Mouse (Mus musculus) left cerebral cortex, adult 18-20 months (tissue): ENCODE data around the gene Il6. TPM values are rescaled to one million over a fixed set of nuclear protein-coding genes. Genes with fewer than 3 reads are reported as not detected.
"Not testable (repeated sequence)": the region's sequence is repeated elsewhere in the genome, so short reads cannot be mapped to it uniquely, and the experiment has no call there.

ENCODE experiments used
- DNase-seq, 2 experiments: peaks; one replicate each; pipeline ENCODE4 v3.0.0; 2021 to 2022; ENCODE audit warnings: low spot score in 2 of 2, mixed read lengths in 1 of 2
- long read RNA-seq, 2 experiments: library from polyadenylated mRNA; stranded (forward); transcript quantifications; one replicate each; pipeline ENCODE4 v2.0.0; 2021
- total RNA-seq, 2 experiments: library from RNA; stranded (reverse); gene quantifications; 2 replicates each; pipeline ENCODE4 v1.2.3; 2021

The Il6 gene
- total RNA-seq: not detected
- long read RNA-seq, experiment 1: 0 reads
- long read RNA-seq, experiment 2: 0 reads

DNA sequence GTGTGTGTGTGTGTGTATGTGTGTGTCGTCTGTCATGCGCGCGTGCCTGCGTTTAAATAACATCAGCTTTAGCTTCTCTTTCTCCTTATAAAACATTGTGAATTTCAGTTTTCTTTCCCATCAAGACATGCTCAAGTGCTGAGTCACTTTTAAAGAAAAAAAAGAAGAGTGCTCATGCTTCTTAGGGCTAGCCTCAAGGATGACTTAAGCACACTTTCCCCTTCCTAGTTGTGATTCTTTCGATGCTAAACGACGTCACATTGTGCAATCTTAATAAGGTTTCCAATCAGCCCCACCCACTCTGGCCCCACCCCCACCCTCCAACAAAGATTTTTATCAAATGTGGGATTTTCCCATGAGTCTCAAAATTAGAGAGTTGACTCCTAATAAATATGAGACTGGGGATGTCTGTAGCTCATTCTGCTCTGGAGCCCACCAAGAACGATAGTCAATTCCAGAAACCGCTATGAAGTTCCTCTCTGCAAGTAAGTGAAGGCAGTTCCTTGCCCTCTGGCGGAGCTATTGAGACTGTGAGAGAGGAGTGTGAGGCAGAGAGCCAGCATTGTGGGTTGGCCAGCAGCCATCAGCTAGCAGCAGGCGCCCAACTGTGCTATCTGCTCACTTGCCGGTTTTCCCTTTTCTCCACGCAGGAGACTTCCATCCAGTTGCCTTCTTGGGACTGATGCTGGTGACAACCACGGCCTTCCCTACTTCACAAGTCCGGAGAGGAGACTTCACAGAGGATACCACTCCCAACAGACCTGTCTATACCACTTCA, at the start of gene Il6:
Il6 (plus strand) TSS at position 389 of the 778 bp plus-strand sequence.
- peak; percentile 85 to 90 for DNase-seq

DNA sequence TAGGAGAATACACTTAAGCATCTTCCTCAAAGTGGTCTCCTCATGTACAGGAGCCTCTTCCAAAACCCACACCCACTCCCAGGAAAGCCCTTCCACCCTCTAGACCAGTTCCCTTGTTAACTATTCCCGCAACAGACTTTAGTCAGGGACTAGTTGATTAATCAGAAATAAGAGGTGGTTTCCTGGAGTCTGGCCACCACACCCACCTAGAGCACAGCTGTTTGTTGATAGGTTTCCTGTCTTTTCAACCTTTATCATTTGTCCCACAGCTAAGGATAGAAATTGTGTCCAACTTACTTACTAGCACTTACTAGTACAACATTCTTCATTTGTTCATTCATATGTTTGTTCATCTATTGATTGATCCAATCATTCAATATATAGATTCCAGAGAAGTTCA, 49.4 kb upstream of the Il6 start:
- DNase-seq: no peak

- no peak for DNase-seq
Measured at GRCm38 (mm10) chr5:29970212-29970611, 42.7 kb upstream of the Il6 start.

GRCm38 (mm10) chr5:29972796-29973195, 40.1 kb upstream of the Il6 start:
- DNase-seq: no peak

DNA sequence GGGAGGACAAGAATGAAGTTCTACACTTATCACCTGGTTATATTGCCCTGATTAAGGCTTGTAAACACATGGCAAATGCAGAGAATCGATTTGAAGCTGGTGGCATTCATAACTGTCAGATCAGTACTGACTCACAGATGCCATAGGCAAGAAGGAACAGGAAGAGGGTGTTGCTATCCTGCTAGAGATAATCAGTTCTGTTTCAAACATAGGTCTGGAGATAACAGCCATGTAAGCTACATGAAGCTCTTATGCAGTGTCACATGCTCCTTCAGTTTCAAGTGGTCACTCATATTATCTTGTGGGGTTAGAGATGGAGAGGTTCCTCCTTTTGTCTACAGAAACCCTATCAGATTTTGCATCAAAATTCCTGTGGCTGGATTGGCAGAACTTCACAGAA, 39.4 kb upstream of the Il6 start:
- no peak for DNase-seq

DNA sequence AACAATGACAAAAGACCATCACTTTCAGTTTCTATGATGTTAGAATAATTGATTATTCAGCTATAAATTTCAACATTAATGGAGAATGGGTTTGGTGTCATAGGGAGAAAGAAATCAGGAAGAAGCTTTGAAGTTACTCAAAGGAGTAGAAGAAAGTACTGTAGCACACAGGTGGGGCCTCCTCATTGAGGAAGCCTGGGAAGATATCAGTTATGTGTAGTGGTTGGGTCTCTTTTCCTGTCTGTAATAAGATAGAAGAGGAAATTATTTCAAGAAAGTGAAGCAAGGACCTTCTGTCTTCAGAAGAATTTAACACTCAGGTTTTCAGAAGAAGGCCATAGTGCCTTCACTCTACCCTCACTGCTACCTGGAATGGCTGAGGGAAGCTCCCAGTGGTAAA, 38.8 kb upstream of the Il6 start:
- no peak for DNase-seq

DNA sequence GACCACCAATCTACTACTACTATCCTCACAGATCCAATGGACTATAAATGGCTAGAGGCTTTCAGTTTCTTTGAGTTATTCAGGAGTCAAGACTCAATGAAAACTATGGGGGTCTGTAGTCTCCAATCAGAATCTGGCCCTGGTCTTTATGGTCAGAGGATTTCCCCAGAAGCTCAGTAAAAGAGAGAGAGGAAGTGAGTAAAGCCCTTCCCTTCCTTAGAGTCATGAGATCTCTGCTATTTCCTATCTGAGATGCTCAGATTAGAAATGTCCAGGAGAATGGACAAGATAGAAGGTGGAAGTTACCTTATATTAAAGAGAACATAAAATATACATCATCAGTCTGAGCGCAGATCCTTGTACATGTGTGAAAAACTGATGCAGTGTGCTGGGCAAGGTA, 19.3 kb upstream of the Il6 start:
- DNase-seq: no peak

- DNase-seq: no peak
Measured at GRCm38 (mm10) chr5:29994344-29994743, 18.6 kb upstream of the Il6 start.

- DNase-seq: no peak
Measured at GRCm38 (mm10) chr5:29997351-29997750, 15.6 kb upstream of the Il6 start.

DNA sequence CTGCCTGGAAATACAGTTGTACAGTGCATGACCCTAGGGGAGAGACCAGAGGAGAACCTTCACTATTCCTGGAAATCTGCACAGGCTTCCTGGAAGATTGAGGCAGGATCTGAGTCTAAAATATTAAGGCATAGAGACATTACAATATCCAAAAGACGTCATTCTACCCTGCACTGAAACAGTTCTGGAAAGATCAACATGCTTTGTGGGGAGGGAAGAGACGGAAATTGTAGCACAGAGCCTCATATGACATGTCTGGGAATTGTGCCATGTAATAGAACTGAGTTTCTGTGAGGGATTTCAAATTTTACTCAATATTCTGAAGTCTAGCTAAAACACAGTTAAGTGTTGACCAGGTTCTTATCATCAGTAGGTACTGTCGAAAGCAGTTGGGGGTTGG, 12.0 kb upstream of the Il6 start:
- DNase-seq: no peak

- no peak for DNase-seq
Measured at GRCm38 (mm10) chr5:30014580-30014979, 1.7 kb downstream of the Il6 start.

- DNase-seq: not testable (repeated sequence)
Measured at GRCm38 (mm10) chr5:30035862-30036261, 22.9 kb downstream of the Il6 start.

- not testable (repeated sequence) for DNase-seq
Measured at GRCm38 (mm10) chr5:30037111-30037510, 24.2 kb downstream of the Il6 start.

- DNase-seq: not testable (repeated sequence)
Measured at GRCm38 (mm10) chr5:30039324-30039723, 26.4 kb downstream of the Il6 start.

DNA sequence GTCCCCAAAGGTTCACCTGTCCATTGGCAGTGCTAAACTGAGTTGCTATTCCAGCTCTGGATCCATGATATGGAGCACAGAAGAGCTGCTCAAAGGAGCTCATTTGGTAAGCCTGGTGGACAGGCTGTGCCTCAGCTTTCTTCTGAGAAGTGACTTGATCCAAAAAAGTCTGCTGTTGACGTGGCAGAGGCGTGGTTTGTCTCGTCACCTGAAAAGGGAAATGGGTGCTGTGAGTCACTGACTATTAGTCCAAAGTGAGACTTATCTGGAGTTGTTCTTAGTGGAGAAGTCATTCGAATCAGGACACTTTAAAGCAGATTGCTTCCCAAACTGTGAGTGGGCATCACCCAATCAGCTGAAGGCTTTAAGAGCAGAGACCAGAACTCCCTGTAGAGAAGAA, 26.9 kb downstream of the Il6 start:
- DNase-seq: not testable (repeated sequence)

GRCm38 (mm10) chr5:30058216-30058731, 45.4 kb downstream of the Il6 start:
- no peak for DNase-seq

GRCm38 (mm10) chr5:30059607-30060006, 46.7 kb downstream of the Il6 start:
- not testable (repeated sequence) for DNase-seq

- DNase-seq: no peak
Measured at GRCm38 (mm10) chr5:30067726-30068125, 54.8 kb downstream of the Il6 start.

Other genes with a start within 250 kb of the Il6 start
- 1 to 10 TPM; 3.6 to 4.1 TPM for gene Tyms, start 60.5 kb downstream of the Il6 start, total RNA-seq
- gene Garem2, start 92.0 kb downstream of the Il6 start, total RNA-seq: 10 to 100 TPM in 1 of 2 experiments, 1 to 10 TPM in 1; 10.0 to 10.7 TPM
- 1 to 10 TPM; 2.0 to 3.5 TPM for gene 3110082J24Rik, start 93.0 kb downstream of the Il6 start, total RNA-seq
- 10 to 100 TPM; 58.3 to 64.8 TPM for gene Hadha, start 142.0 kb downstream of the Il6 start, total RNA-seq
- gene Hadhb, start 142.1 kb downstream of the Il6 start, total RNA-seq: 10 to 100 TPM; 78.7 to 78.9 TPM
- gene Adgrf3, start 192.6 kb downstream of the Il6 start, total RNA-seq: under 1 TPM in 1 of 2 experiments, not detected in 1; 0.37 TPM
- gene Selenoi, start 219.5 kb downstream of the Il6 start, total RNA-seq: 10 to 100 TPM; 48.4 to 49.5 TPM